Mouse (Mus musculus): ENCODE results near the gene Mast3. TPM values are rescaled to one million over a fixed set of nuclear protein-coding genes. Genes with fewer than 3 reads are reported as not detected.
A peak's percentile ranks its signal among the peaks of the same experiment; 100 is the strongest.

Mast3 gene
- polyA plus RNA-seq, 1 experiment from 2014 or later = 10.7 TPM

- Histone ChIP-seq H3K4me2 (replicated peaks; ENCODE audit: low read depth, low read length) (no peak overlapping the region), H3K9me3 (ENCODE audit: control insufficient read depth, low read depth, low read length) (no peaks in the 10 kb centered on the region), H3K27me3 (ENCODE audit: control insufficient read depth, insufficient read depth, low read length) (peaks cover 8% of the 10 kb centered on the region; the same call in 1 of the 2 replicates), H3K4me3 (ENCODE audit: low read depth, low read length) (no peak overlapping the region), H3K36me3 (ENCODE audit: control insufficient read depth, insufficient read depth, low read length) (no peaks in the 10 kb centered on the region), H3K9ac (replicated peaks; ENCODE audit: low read depth, low read length) (no peak overlapping the region), H3K27ac (ENCODE audit: low read length) (no peak overlapping the region), H3K4me1 (ENCODE audit: control insufficient read depth, insufficient read depth, low read length) (peaks cover 9% of the 10 kb centered on the region)
- WGBS = 78% methylated on average over 19 of the region's 19 CpGs
- no peak for ATAC-seq (ENCODE audit: insufficient number of reproducible peaks, insufficient read depth, low FRiP score, low read depth)
These were observed 55.7 kb downstream of the Mast3 start for GRCm38 (mm10) chr8:70749097-70749674.

- no peaks in the 10 kb centered on the region for H3K36me3 ChIP-seq (ENCODE audit: control insufficient read depth, insufficient read depth, low read length)
- ATAC-seq (ENCODE audit: insufficient number of reproducible peaks, insufficient read depth, low FRiP score, low read depth) = no peak
- 83% methylated on average over 23 of the region's 23 CpGs for WGBS
- no peak overlapping the region for H3K4me3 ChIP-seq (ENCODE audit: low read depth, low read length)
- peaks cover 15% of the 10 kb centered on the region for H3K27me3 ChIP-seq (ENCODE audit: control insufficient read depth, insufficient read depth, low read length)
- H3K9ac ChIP-seq (replicated peaks; ENCODE audit: low read depth, low read length) = no peak overlapping the region
- peaks cover 15% of the 10 kb centered on the region for H3K4me1 ChIP-seq (ENCODE audit: control insufficient read depth, insufficient read depth, low read length)
- H3K27ac ChIP-seq (ENCODE audit: low read length) = no peak overlapping the region
- H3K9me3 ChIP-seq (ENCODE audit: control insufficient read depth, low read depth, low read length) = no peaks in the 10 kb centered on the region
- no peak overlapping the region for H3K4me2 ChIP-seq (replicated peaks; ENCODE audit: low read depth, low read length)
These were observed 56.4 kb downstream of the Mast3 start for GRCm38 (mm10) chr8:70748246-70749096.

- Histone ChIP-seq H3K27ac (ENCODE audit: low read length) (no peak overlapping the region), H3K4me3 (ENCODE audit: low read depth, low read length) (no peak overlapping the region), H3K36me3 (ENCODE audit: control insufficient read depth, insufficient read depth, low read length) (no peaks in the 10 kb centered on the region), H3K4me1 (ENCODE audit: control insufficient read depth, insufficient read depth, low read length) (peaks cover 13% of the 10 kb centered on the region), H3K27me3 (ENCODE audit: control insufficient read depth, insufficient read depth, low read length) (peaks cover 27% of the 10 kb centered on the region), H3K9me3 (ENCODE audit: control insufficient read depth, low read depth, low read length) (no peaks in the 10 kb centered on the region), H3K9ac (replicated peaks; ENCODE audit: low read depth, low read length) (no peak overlapping the region), H3K4me2 (replicated peaks; ENCODE audit: low read depth, low read length) (no peak overlapping the region)
- no peak for ATAC-seq (ENCODE audit: insufficient number of reproducible peaks, insufficient read depth, low FRiP score, low read depth)
- 84% methylated on average over 18 of the region's 18 CpGs for WGBS
These were observed 57.5 kb downstream of the Mast3 start for GRCm38 (mm10) chr8:70747211-70747890.

GRCm38 (mm10) chr8:70746676-70747075 lies 58.2 kb downstream of the Mast3 start:
- H3K4me3 ChIP-seq (ENCODE audit: low read depth, low read length) = no peak overlapping the region
- no peaks in the 10 kb centered on the region for H3K36me3 ChIP-seq (ENCODE audit: control insufficient read depth, insufficient read depth, low read length)
- H3K4me2 ChIP-seq (replicated peaks; ENCODE audit: low read depth, low read length) = no peak overlapping the region
- 56% methylated on average over 9 of the region's 9 CpGs for WGBS
- no peak overlapping the region for H3K9ac ChIP-seq (replicated peaks; ENCODE audit: low read depth, low read length)
- no peak overlapping the region for H3K27ac ChIP-seq (ENCODE audit: low read length)
- no peak for ATAC-seq (ENCODE audit: insufficient number of reproducible peaks, insufficient read depth, low FRiP score, low read depth)
- peaks cover 13% of the 10 kb centered on the region for H3K4me1 ChIP-seq (ENCODE audit: control insufficient read depth, insufficient read depth, low read length)
- peaks cover 32% of the 10 kb centered on the region for H3K27me3 ChIP-seq (ENCODE audit: control insufficient read depth, insufficient read depth, low read length)
- H3K9me3 ChIP-seq (ENCODE audit: control insufficient read depth, low read depth, low read length) = no peaks in the 10 kb centered on the region

GRCm38 (mm10) chr8:70745691-70746220 lies 59.1 kb downstream of the Mast3 start:
- WGBS = 53% methylated on average over 19 of the region's 19 CpGs
- Histone ChIP-seq H3K27ac (ENCODE audit: low read length) (no peak overlapping the region), H3K9ac (replicated peaks; ENCODE audit: low read depth, low read length) (no peak overlapping the region), H3K4me3 (ENCODE audit: low read depth, low read length) (no peak overlapping the region), H3K4me1 (ENCODE audit: control insufficient read depth, insufficient read depth, low read length) (peaks cover 13% of the 10 kb centered on the region), H3K36me3 (ENCODE audit: control insufficient read depth, insufficient read depth, low read length) (no peaks in the 10 kb centered on the region), H3K4me2 (replicated peaks; ENCODE audit: low read depth, low read length) (no peak overlapping the region), H3K27me3 (ENCODE audit: control insufficient read depth, insufficient read depth, low read length) (peaks cover 32% of the 10 kb centered on the region), H3K9me3 (ENCODE audit: control insufficient read depth, low read depth, low read length) (no peaks in the 10 kb centered on the region)
- ATAC-seq (ENCODE audit: insufficient number of reproducible peaks, insufficient read depth, low FRiP score, low read depth) = no peak

GRCm38 (mm10) chr8:70744806-70745205 lies 60.0 kb downstream of the Mast3 start:
- H3K4me3 ChIP-seq (ENCODE audit: low read depth, low read length) = no peak overlapping the region
- H3K9me3 ChIP-seq (ENCODE audit: control insufficient read depth, low read depth, low read length) = no peaks in the 10 kb centered on the region
- H3K4me1 ChIP-seq (ENCODE audit: control insufficient read depth, insufficient read depth, low read length) = peaks cover 13% of the 10 kb centered on the region
- H3K9ac ChIP-seq (replicated peaks; ENCODE audit: low read depth, low read length) = no peak overlapping the region
- H3K4me2 ChIP-seq (replicated peaks; ENCODE audit: low read depth, low read length) = peak overlapping the region; percentile 46; the same call in 1 of the 2 replicates
- H3K27me3 ChIP-seq (ENCODE audit: control insufficient read depth, insufficient read depth, low read length) = peaks cover 32% of the 10 kb centered on the region
- ATAC-seq (ENCODE audit: insufficient number of reproducible peaks, insufficient read depth, low FRiP score, low read depth) = no peak
- H3K27ac ChIP-seq (ENCODE audit: low read length) = no peak overlapping the region
- no peaks in the 10 kb centered on the region for H3K36me3 ChIP-seq (ENCODE audit: control insufficient read depth, insufficient read depth, low read length)
- WGBS = 55% methylated on average over 11 of the region's 11 CpGs

- ATAC-seq (ENCODE audit: insufficient number of reproducible peaks, insufficient read depth, low FRiP score, low read depth) = no peak
- peaks cover 32% of the 10 kb centered on the region for H3K27me3 ChIP-seq (ENCODE audit: control insufficient read depth, insufficient read depth, low read length)
- H3K4me3 ChIP-seq (ENCODE audit: low read depth, low read length) = peak overlapping the region; percentile 23
- H3K36me3 ChIP-seq (ENCODE audit: control insufficient read depth, insufficient read depth, low read length) = no peaks in the 10 kb centered on the region
- WGBS = 6% methylated on average over 48 of the region's 48 CpGs
- no peak overlapping the region; the same call in 1 of the 2 replicates for H3K9ac ChIP-seq (replicated peaks; ENCODE audit: low read depth, low read length)
- H3K4me1 ChIP-seq (ENCODE audit: control insufficient read depth, insufficient read depth, low read length) = peaks cover 13% of the 10 kb centered on the region
- H3K27ac ChIP-seq (ENCODE audit: low read length) = no peak overlapping the region
- no peaks in the 10 kb centered on the region for H3K9me3 ChIP-seq (ENCODE audit: control insufficient read depth, low read depth, low read length)
- peak overlapping the region; percentile 46 for H3K4me2 ChIP-seq (replicated peaks; ENCODE audit: low read depth, low read length)
These were observed 60.9 kb downstream of the Mast3 start for GRCm38 (mm10) chr8:70743656-70744590.
